Mouse (Mus musculus) T-helper 17 cell (primary cell): ENCODE measurements around the gene Tenm4.

Source experiments
- in situ Hi-C, 2 experiments: fragments of 300-600 bp; cut with MboI, MseI; formaldehyde crosslinking; loops; 1 replicate in 1 of 2; 2 replicates in 1 of 2; pipeline ENCODE4 v1.15.1; 2025; ENCODE audit warnings: high pct_unique_total_duplicates in 2 of 2

Gene Tenm4

DNA sequence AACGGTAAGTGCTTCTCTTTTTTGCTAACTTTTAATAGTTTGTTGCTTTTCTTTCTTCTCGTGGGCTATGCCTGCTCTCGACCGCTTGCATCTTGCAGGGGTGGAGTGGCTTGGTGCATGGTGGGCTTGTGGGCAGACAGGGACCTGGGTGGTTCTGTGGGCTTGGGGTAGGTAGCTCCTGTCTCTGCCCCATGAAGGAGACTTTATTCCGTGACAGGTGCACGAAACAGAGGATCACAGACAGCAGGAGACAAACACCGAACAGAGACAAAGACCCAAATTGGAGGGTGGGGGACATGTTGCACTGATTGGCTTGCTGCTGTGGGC lies 473.1 kb downstream of the Tenm4 start:
- in situ Hi-C loops, result loop anchor here in 1 of 2 experiments (25.0 kb wide), 1 partner anchor 1882 kb away; no protein-coding TSS in a partner anchor

DNA sequence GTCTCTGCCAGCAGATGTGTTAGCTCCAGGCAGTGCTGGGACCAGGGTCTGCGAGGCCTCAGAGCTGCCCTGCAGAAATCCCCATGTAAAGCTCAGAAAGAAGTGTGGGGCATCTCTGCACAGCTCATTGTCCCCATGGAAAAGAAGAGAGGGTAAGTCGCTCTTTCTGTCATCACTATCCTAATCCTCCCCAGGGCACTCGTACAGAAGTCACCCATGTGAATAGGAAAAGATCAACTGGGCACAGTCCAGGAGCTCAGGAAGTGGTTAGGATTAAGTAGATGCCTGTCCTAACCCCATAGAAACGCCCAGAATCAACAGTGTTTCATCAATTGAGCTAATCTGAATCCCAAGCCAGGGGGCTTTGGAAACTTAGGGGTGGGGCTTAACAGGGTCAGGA lies 476.6 kb downstream of the Tenm4 start:
- in situ Hi-C loops, result loop anchor here in 1 of 2 experiments (25.0 kb wide), 1 partner anchor 1885 kb away; no protein-coding TSS in a partner anchor

- in situ Hi-C loops, result loop anchor here in 1 of 2 experiments (25.0 kb wide), 1 partner anchor 1886 kb away; no protein-coding TSS in a partner anchor
These were observed 477.6 kb downstream of the Tenm4 start for GRCm38 (mm10) chr7:96648606-96649005.

GRCm38 (mm10) chr7:96649171-96649570 lies 478.1 kb downstream of the Tenm4 start:
- in situ Hi-C loops, result loop anchor here in 1 of 2 experiments (25.0 kb wide), 1 partner anchor 1887 kb away; no protein-coding TSS in a partner anchor

DNA sequence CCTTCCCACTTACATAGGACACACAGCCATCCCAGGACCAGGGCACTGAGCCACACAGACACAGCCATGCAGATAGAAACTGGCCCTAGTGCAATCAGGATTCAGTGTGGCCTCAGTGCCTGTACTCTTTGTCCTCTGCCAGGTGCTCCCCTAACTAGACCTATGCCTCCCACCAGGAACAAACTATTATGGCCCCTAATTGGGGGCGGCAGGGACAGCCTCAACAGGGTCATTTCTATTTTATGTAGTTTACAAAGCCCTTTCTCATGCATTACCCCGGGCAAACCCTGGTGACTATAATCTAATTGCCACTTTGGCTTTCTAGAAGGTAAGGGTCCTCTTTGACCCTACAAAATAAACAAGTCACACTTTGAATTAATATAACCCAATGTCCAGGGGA lies 479.4 kb downstream of the Tenm4 start:
- in situ Hi-C loops, result no loop called here

DNA sequence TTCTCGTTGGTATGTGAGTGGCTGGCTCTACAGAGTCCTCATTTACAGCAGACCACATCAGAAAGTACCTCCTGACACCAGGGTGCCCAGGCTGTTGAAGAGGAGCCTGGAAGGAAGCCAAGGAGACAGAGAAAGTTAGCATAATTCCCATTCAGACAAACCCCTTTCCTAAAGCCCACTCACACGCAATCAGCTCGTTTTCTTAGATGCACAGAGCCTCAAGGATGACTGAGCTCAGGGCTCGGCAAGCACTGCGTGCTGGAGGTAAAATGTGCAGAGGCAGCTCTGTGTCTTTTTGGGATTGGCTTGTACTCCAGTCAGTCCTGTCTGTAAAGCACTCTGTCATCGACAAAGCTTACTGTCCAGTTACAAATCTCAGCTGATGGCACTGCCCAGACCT lies 480.0 kb downstream of the Tenm4 start:
- in situ Hi-C loops, result no loop called here

GRCm38 (mm10) chr7:96651626-96652341 lies 480.7 kb downstream of the Tenm4 start:
- in situ Hi-C loops, result no loop called here

DNA sequence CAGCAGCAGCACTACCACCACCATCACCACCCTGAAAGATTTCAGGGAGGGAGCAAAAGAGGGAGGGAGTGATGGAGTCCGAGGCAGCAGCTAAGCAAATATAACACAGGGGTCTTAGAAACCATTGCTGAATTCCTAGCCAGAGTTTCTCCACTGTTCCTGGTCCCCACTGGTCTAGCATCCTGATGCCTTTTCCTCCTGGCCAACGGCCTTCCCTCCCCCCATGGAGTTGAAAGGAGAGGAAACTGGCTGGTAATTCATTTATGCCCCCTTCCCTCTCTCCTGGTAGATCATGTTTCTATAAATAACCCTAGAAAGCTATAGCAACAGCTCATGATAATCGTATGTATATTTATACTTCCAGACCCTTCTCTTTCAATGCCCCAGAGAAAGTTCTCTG lies 481.8 kb downstream of the Tenm4 start:
- in situ Hi-C loops, result no loop called here

DNA sequence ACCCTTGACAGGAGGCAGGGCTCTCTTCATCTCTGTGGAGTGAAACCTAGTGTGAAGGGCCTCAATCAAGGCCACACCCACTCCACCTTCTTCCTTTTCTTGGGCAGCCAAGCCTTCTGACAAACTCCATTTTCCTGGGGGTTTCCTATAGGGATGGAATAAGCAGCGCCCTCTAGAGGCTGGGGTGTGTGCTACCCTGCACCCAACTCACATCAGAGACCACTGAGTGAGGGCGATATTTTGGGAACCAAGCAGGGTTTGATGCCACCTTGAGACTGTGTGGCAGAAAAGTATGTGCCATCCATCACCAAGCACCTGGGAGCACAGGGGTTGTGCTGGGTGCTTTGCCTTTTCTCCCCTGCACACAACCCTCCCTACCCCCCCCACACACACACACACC lies 483.2 kb downstream of the Tenm4 start:
- in situ Hi-C loops, result no loop called here

GRCm38 (mm10) chr7:96655096-96655716 lies 484.2 kb downstream of the Tenm4 start:
- in situ Hi-C loops, result no loop called here

DNA sequence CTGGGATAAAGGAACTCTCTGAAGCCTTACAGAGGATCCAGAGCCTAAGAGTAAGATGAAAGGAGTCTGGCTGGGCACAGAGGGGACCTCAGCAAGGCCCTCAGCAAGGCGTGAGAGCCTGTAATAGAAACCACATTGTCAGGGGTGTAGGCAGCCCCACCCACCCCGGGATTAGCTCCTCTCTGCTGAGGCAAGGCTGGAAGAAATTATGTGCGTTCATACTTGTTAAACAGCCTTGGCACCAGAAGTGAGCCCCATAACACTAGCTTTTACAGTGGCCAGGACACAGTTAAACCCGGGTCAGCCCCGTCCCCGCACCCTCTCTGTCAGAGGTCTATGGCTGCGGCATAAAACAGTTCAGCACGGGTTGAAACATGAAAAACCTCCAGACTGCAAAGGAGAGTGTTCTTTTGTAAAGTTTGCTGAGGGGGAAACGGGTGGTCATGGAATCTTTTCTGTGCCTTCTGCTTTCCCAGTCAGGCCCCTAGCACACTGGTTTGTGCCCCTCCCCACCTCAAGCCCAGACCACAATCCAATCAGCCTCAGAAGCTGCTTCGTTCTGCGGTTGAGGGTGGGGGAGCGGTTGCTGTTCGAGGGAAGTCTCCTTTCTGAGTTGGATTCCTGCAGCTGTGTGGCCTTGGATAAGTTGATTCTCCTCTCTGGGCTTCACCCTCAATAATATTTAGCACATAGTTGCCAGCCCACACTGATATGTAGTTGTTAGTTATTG lies 486.2 kb downstream of the Tenm4 start:
- in situ Hi-C loops, result no loop called here

GRCm38 (mm10) chr7:96657857-96658580 lies 487.0 kb downstream of the Tenm4 start:
- in situ Hi-C loops, result no loop called here

DNA sequence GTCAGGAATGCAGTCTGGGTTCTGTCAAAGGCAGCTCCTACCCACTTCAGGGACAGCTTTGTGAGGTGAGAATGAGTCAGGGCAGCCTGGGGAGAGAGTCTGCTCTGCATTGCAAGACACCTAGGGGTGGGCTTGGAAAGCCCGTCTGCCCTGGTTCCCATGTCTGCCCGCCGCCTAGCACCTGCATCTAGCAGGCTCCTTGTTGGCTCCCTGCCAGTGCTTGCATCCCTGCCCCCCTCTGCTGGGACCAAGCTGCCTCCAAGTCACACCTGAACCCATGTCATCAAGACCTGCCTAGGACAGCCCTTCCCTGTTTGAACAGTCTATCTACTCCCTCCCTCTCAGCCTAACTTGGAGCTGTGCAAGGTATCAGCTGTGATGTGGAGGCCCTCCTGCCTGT lies 489.9 kb downstream of the Tenm4 start:
- in situ Hi-C loops, result no loop called here

GRCm38 (mm10) chr7:96661352-96662169 lies 490.5 kb downstream of the Tenm4 start:
- in situ Hi-C loops, result no loop called here

- in situ Hi-C loops, result no loop called here
These were observed 492.3 kb downstream of the Tenm4 start for GRCm38 (mm10) chr7:96663336-96663735.

- in situ Hi-C loops, result no loop called here
These were observed 495.4 kb downstream of the Tenm4 start for GRCm38 (mm10) chr7:96666366-96666896.

- in situ Hi-C loops, result no loop called here
These were observed 496.6 kb downstream of the Tenm4 start for GRCm38 (mm10) chr7:96667688-96668087.

DNA sequence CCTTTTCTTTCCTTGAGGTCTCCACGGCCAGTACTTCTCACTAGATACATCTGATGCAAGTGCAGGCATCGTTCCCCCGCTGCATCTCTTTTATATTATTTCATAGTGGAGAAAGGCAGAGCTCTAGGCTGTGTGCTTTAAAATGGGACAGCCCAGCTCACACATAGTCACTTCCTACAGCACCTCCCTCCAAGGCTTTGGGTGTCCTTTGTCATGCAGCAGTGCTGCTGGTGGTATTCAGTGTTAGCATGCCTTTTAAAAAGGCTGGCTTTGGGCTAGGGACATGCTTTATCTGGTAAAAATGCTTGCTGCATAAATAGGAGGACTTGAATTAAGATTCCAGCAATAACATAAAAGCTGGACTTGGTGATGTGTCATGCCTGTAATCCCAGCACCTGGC lies 499.0 kb downstream of the Tenm4 start:
- in situ Hi-C loops, result no loop called here

- in situ Hi-C loops, result no loop called here
These were observed 501.4 kb downstream of the Tenm4 start for GRCm38 (mm10) chr7:96672322-96672914.

- in situ Hi-C loops, result no loop called here
These were observed 506.0 kb downstream of the Tenm4 start for GRCm38 (mm10) chr7:96677082-96677481.
